Mouse (Mus musculus): ENCODE measurements at regions not wholly inside any gene's neighbourhood (a gene's known extent, or its start where the extent isn't known, plus 50 kb on each side); places are given as distances from the start of the nearest gene placed in this dataset.
A peak's percentile ranks its signal among the peaks of the same experiment; 100 is the strongest.

DNA sequence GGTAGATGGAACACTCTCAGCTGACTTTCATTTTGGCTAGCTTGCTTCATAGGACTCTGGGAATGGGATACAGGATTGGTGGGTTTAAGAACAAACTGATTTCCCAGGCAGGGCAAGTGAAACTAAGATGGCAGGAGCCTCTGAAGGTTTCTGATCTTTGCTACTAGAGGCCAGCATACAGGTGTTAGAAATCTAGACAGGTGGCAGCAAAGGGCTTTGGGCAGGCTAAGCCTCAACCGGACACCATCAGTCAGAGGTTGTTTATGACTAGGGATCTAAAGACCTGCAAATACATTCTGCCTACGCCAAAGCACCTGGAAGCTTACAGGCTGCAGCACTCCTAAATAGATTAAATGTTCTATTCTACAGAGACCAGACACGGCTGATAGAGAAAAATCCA lies 2233.4 kb downstream of the 4930444P10Rik start:
- TF ChIP-seq USF1 (IDR thresholded peaks at IDR 0.05; ENCODE audit: low read depth, low read length), result no peak
- TF ChIP-seq BHLHE40 (IDR thresholded peaks at IDR 0.05; ENCODE audit: low read depth, low read length), result no peak
- TF ChIP-seq MYC (IDR thresholded peaks at IDR 0.05; ENCODE audit: low read depth, low read length), result no peak
- TF ChIP-seq SMC3 (IDR thresholded peaks at IDR 0.05; ENCODE audit: low read depth, low read length), result peak; percentile 45
- no peak for TF ChIP-seq NELFE (IDR thresholded peaks at IDR 0.05; ENCODE audit: low read depth, low read length)
- no peak for TF ChIP-seq RCOR1 (conservative IDR thresholded peaks at IDR 0.05; ENCODE audit: low read depth, low read length)
- peak in 1 of 2 experiments; percentile 49; a peak in 2 of 4 replicates for TF ChIP-seq CTCF (conservative IDR thresholded peaks at IDR 0.05 in 1 of 2, IDR thresholded peaks at IDR 0.05 in 1 of 2; ENCODE audit: low read depth in 2 of 2, low read length in 2 of 2)
- TF ChIP-seq CHD2 (IDR thresholded peaks at IDR 0.05; ENCODE audit: low read length), result no peak
- TF ChIP-seq RAD21 (IDR thresholded peaks at IDR 0.05; ENCODE audit: low read depth, low read length), result peak; percentile 61
- no peak for TF ChIP-seq NRF1 (IDR thresholded peaks at IDR 0.05; ENCODE audit: low read depth, low read length)
- TF ChIP-seq TBP (conservative IDR thresholded peaks at IDR 0.05; ENCODE audit: low read depth, low read length), result no peak
- TF ChIP-seq SIN3A (IDR thresholded peaks at IDR 0.05; ENCODE audit: low read length), result no peak
- TF ChIP-seq POLR2AphosphoS2 (IDR thresholded peaks at IDR 0.05; ENCODE audit: low read depth, low read length), result no peak
- H3K4me1 ChIP-seq (ENCODE audit: control insufficient read depth in 1 of 2, insufficient read depth in 2 of 2), result no peaks in the 10 kb centered on the region
- H3K9me3 ChIP-seq (replicated peaks; ENCODE audit: low read length), result no peaks in the 10 kb centered on the region
- no peaks in the 10 kb centered on the region for H3K36me3 ChIP-seq (replicated peaks in 1 of 2; ENCODE audit: control insufficient read depth in 1 of 2, insufficient read depth in 1 of 2, low read length in 1 of 2)
- dilution Hi-C loops (cut with MboI; ENCODE audit: extremely low pct_ligation_motif_present, extremely low pct_unique_long_range_greater_than_20kb, low sequenced_read_pairs) (no loop called here), in situ Hi-C loops (cut with MboI; ENCODE audit: low pct_ligation_motif_present, low pct_unique_long_range_greater_than_20kb, low sequenced_read_pairs) (no loop called here)
- DNase-seq (ENCODE audit: extremely low read depth), result no peak
- no peaks in the 10 kb centered on the region for H3K79me2 ChIP-seq (replicated peaks; ENCODE audit: control insufficient read depth, extremely low read depth, insufficient read depth, poor library complexity, severe bottlenecking)
- no peak overlapping the region for H3K9ac ChIP-seq (ENCODE audit: insufficient read depth, low read depth)
- no peak overlapping the region for H3K4me3 ChIP-seq (replicated peaks in 1 of 3; ENCODE audit: low read depth in 2 of 3, low read length in 2 of 3, poor library complexity in 1 of 3)
- H3K27me3 ChIP-seq (replicated peaks), result no peaks in the 10 kb centered on the region
- H3K27ac ChIP-seq (ENCODE audit: insufficient read depth, low read depth), result no peak overlapping the region
- H3K4me2 ChIP-seq (ENCODE audit: insufficient read depth, low read depth, poor library complexity, severe bottlenecking), result no peak overlapping the region

DNA sequence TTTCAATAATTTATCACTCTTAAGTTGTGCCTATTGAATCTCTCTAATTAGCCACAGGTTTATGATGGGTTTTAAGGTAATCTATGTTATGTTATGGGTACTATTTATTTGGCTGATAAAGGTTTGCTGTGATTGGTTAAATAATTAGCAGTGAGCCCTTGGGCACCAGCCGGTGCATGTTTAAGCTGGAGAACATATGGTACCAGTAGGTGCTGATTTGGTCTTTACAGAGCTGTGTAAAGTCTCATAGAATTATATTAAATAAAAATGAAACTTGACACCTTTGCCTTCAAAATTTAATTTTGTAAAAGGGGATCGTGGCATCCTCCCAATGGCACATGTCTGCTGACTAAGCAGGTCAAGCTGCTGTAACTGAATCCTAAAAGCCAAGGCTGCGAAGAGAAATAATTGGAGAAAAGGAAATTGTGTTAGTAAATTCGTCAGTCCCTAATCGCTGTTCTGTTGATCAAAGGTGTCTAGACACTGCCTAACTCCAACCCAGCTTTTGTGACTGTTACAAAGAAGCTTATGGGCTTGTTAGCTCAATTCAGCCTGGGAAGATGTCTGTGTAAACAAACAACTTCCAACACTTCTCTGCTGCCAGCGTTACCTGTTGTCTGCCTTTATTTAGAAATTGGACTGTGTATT lies 2234.6 kb downstream of the 4930444P10Rik start:
- no peaks in the 10 kb centered on the region for H3K79me2 ChIP-seq (replicated peaks; ENCODE audit: control insufficient read depth, extremely low read depth, insufficient read depth, poor library complexity, severe bottlenecking)
- no peak for DNase-seq (ENCODE audit: extremely low read depth)
- dilution Hi-C loops (cut with MboI; ENCODE audit: extremely low pct_ligation_motif_present, extremely low pct_unique_long_range_greater_than_20kb, low sequenced_read_pairs) (no loop called here), in situ Hi-C loops (cut with MboI; ENCODE audit: low pct_ligation_motif_present, low pct_unique_long_range_greater_than_20kb, low sequenced_read_pairs) (no loop called here)
- no peak overlapping the region for H3K9ac ChIP-seq (ENCODE audit: insufficient read depth, low read depth)
- no peak overlapping the region for H3K27ac ChIP-seq (ENCODE audit: insufficient read depth, low read depth)
- no peak overlapping the region for H3K4me2 ChIP-seq (ENCODE audit: insufficient read depth, low read depth, poor library complexity, severe bottlenecking)
- no peaks in the 10 kb centered on the region for H3K4me1 ChIP-seq (ENCODE audit: control insufficient read depth in 1 of 2, insufficient read depth in 2 of 2)
- H3K27me3 ChIP-seq (replicated peaks), result no peaks in the 10 kb centered on the region
- H3K4me3 ChIP-seq (replicated peaks in 1 of 3; ENCODE audit: low read depth in 2 of 3, low read length in 2 of 3, poor library complexity in 1 of 3), result no peak overlapping the region
- TF ChIP-seq MAX (IDR thresholded peaks at IDR 0.05; ENCODE audit: low read length), result no peak
- TF ChIP-seq HCFC1 (IDR thresholded peaks at IDR 0.05; ENCODE audit: low read depth, low read length), result no peak
- no peak for TF ChIP-seq UBTF (IDR thresholded peaks at IDR 0.05; ENCODE audit: low read depth, low read length)
- TF ChIP-seq ZMIZ1 (IDR thresholded peaks at IDR 0.05; ENCODE audit: low read depth, low read length), result no peak
- no peak for TF ChIP-seq PAX5 (IDR thresholded peaks at IDR 0.05; ENCODE audit: low read length)
- TF ChIP-seq IRF4 (IDR thresholded peaks at IDR 0.05; ENCODE audit: low read depth, low read length), result no peak
- TF ChIP-seq ZKSCAN1 (IDR thresholded peaks at IDR 0.05; ENCODE audit: borderline replicate concordance, low read depth, low read length), result no peak
- no peak for TF ChIP-seq MAZ (IDR thresholded peaks at IDR 0.05; ENCODE audit: low read depth, low read length)
- no peak for TF ChIP-seq TCF12 (IDR thresholded peaks at IDR 0.05; ENCODE audit: low read depth, low read length)
- TF ChIP-seq NRF1 (IDR thresholded peaks at IDR 0.05; ENCODE audit: low read depth, low read length), result no peak
- no peak for TF ChIP-seq JUND (conservative IDR thresholded peaks at IDR 0.05; ENCODE audit: low read depth, low read length)
- no peak; the same call in 1 of the 2 replicates for TF ChIP-seq MAFK (IDR thresholded peaks at IDR 0.05; ENCODE audit: insufficient replicate concordance, low read length)
- H3K36me3 ChIP-seq (replicated peaks in 1 of 2; ENCODE audit: control insufficient read depth in 1 of 2, insufficient read depth in 1 of 2, low read length in 1 of 2), result no peaks in the 10 kb centered on the region
- H3K9me3 ChIP-seq (replicated peaks; ENCODE audit: low read length), result no peaks in the 10 kb centered on the region
